Mouse (Mus musculus) CH12.LX (cell line): ENCODE results near the gene Ccdc146. TPM values are rescaled to one million over a fixed set of nuclear protein-coding genes. Genes with fewer than 3 reads are reported as not detected.

ENCODE experiments used
- DNase-seq: peaks from one replicate; pipeline ENCODE4 v3.0.0-alpha.2; 2013; ENCODE audit errors: extremely low read depth
- H3K27ac ChIP-seq: 2 replicates; pipeline ENCODE4 v1.5.1; 2012; ENCODE audit warnings: low read depth, mild to moderate bottlenecking, control low read depth, moderate library complexity; ENCODE audit not compliant: insufficient read depth
- H3K27me3 ChIP-seq: replicated peaks from 2 replicates; pipeline ENCODE3; 2012; ENCODE audit warnings: inconsistent platforms
- H3K36me3 ChIP-seq, 2 experiments: replicated peaks in 1 of 2; 2 replicates each; pipeline versions ENCODE3 to v1.6.1; 2012; ENCODE audit warnings: inconsistent platforms in 1 of 2, low read length in 1 of 2, mild to moderate bottlenecking in 1 of 2, mixed read lengths in 1 of 2, moderate library complexity in 1 of 2; ENCODE audit not compliant: control insufficient read depth in 1 of 2, insufficient read depth in 1 of 2
- H3K4me1 ChIP-seq, 2 experiments: 2 replicates each; pipeline ENCODE4 v1.6.1; 2012; ENCODE audit warnings: inconsistent platforms in 1 of 2, moderate library complexity in 1 of 2; ENCODE audit not compliant: insufficient read depth in 2 of 2, control insufficient read depth in 1 of 2
- H3K4me2 ChIP-seq: 2 replicates; pipeline ENCODE4 v1.6.1; 2012; ENCODE audit warnings: low read depth, mild to moderate bottlenecking, control low read depth; ENCODE audit not compliant: poor library complexity, insufficient read depth, severe bottlenecking
- H3K4me3 ChIP-seq, 3 experiments: fragments of 150-350 bp in 1 of 3; sonication (generic) in 1 of 3; replicated peaks in 1 of 3; 2 replicates each; pipeline versions ENCODE3 to v1.5.1; 2011 to 2012; ENCODE audit warnings: low read depth in 2 of 3, low read length in 2 of 3, mild to moderate bottlenecking in 2 of 3, moderate library complexity in 2 of 3, control low read depth in 1 of 3, improper control_type of control experiment in 1 of 3, inconsistent platforms in 1 of 3, mixed read lengths in 1 of 3; ENCODE audit not compliant: poor library complexity in 1 of 3
- H3K79me2 ChIP-seq: replicated peaks from 2 replicates; pipeline ENCODE4 v1.6.1; 2012; ENCODE audit warnings: mild to moderate bottlenecking, moderate library complexity; ENCODE audit not compliant: control insufficient read depth, poor library complexity, insufficient read depth, severe bottlenecking; ENCODE audit errors: extremely low read depth
- H3K9ac ChIP-seq: 2 replicates; pipeline ENCODE4 v1.6.1; 2012; ENCODE audit warnings: low read depth, mild to moderate bottlenecking, control low read depth, moderate library complexity; ENCODE audit not compliant: insufficient read depth
- H3K9me3 ChIP-seq: replicated peaks from 2 replicates; pipeline ENCODE3; 2012; ENCODE audit warnings: low read length, inconsistent platforms, mixed read lengths
- CHD2 ChIP-seq: IDR thresholded peaks from 2 replicates; pipeline ENCODE4 v1.6.1; 2011; ENCODE audit warnings: low read length, improper control_type of control experiment
- CTCF ChIP-seq, 2 experiments: IDR thresholded peaks in 1 of 2; conservative IDR thresholded peaks in 1 of 2; 2 replicates each; pipeline ENCODE4 v1.5.1; 2011 to 2012; ENCODE audit warnings: low read depth in 2 of 2, low read length in 2 of 2, improper control_type of control experiment in 1 of 2, inconsistent platforms in 1 of 2, mild to moderate bottlenecking in 1 of 2, moderate library complexity in 1 of 2
- E2F4 ChIP-seq: IDR thresholded peaks from 2 replicates; pipeline ENCODE4 v1.6.1; 2011; ENCODE audit warnings: low read depth, low read length, improper control_type of control experiment; ENCODE audit not compliant: insufficient replicate concordance
- ELF1 ChIP-seq: IDR thresholded peaks from 2 replicates; pipeline ENCODE4 v1.6.1; 2014; ENCODE audit warnings: low read depth, mild to moderate bottlenecking, inconsistent platforms, low read length, improper control_type of control experiment
- HCFC1 ChIP-seq: IDR thresholded peaks from 2 replicates; pipeline ENCODE4 v1.6.1; 2012; ENCODE audit warnings: low read depth, mild to moderate bottlenecking, inconsistent platforms, low read length, improper control_type of control experiment
- JUN ChIP-seq: IDR thresholded peaks from 2 replicates; pipeline ENCODE4 v1.6.1; 2011; ENCODE audit warnings: low read depth, mild to moderate bottlenecking, low read length, improper control_type of control experiment, moderate library complexity; ENCODE audit not compliant: insufficient read depth
- JUND ChIP-seq: conservative IDR thresholded peaks from 2 replicates; pipeline ENCODE4 v1.6.1; 2011; ENCODE audit warnings: low read depth, low read length, improper control_type of control experiment
- MAFK ChIP-seq: IDR thresholded peaks from 2 replicates; pipeline ENCODE4 v1.6.1; 2011; ENCODE audit warnings: low read length, improper control_type of control experiment; ENCODE audit not compliant: insufficient replicate concordance
- MEF2A ChIP-seq: IDR thresholded peaks from 2 replicates; pipeline ENCODE4 v1.6.1; 2014; ENCODE audit warnings: low read depth, mild to moderate bottlenecking, inconsistent platforms, low read length, improper control_type of control experiment, borderline replicate concordance
- MXI1 ChIP-seq: IDR thresholded peaks from 2 replicates; pipeline ENCODE4 v1.6.1; 2011; ENCODE audit warnings: mild to moderate bottlenecking, low read depth, low read length, improper control_type of control experiment
- NELFE ChIP-seq: IDR thresholded peaks from 2 replicates; pipeline ENCODE4 v1.6.1; 2011; ENCODE audit warnings: low read depth, low read length, improper control_type of control experiment
- NRF1 ChIP-seq: IDR thresholded peaks from 2 replicates; pipeline ENCODE4 v1.6.1; 2014; ENCODE audit warnings: low read depth, mild to moderate bottlenecking, inconsistent platforms, low read length, improper control_type of control experiment, moderate library complexity
- POLR2A ChIP-seq: IDR thresholded peaks from 2 replicates; pipeline ENCODE4 v1.6.1; 2011; ENCODE audit warnings: low read depth, mild to moderate bottlenecking, improper control_type of control experiment, low read length
- SIN3A ChIP-seq: IDR thresholded peaks from 2 replicates; pipeline ENCODE4 v1.6.1; 2012; ENCODE audit warnings: low read length, improper control_type of control experiment, inconsistent platforms
- SMC3 ChIP-seq: IDR thresholded peaks from 2 replicates; pipeline ENCODE4 v1.6.1; 2011; ENCODE audit warnings: low read depth, low read length, improper control_type of control experiment
- TBP ChIP-seq: conservative IDR thresholded peaks from 2 replicates; pipeline ENCODE4 v1.6.1; 2011; ENCODE audit warnings: low read depth, low read length, improper control_type of control experiment
- USF1 ChIP-seq: IDR thresholded peaks from 2 replicates; pipeline ENCODE4 v1.6.1; 2014; ENCODE audit warnings: low read depth, mild to moderate bottlenecking, inconsistent platforms, low read length, improper control_type of control experiment
- ZKSCAN1 ChIP-seq: IDR thresholded peaks from 2 replicates; pipeline ENCODE4 v1.6.1; 2012; ENCODE audit warnings: low read depth, inconsistent platforms, low read length, improper control_type of control experiment, borderline replicate concordance
- ZMIZ1 ChIP-seq: IDR thresholded peaks from 2 replicates; pipeline ENCODE4 v1.6.1; 2012; ENCODE audit warnings: low read depth, mild to moderate bottlenecking, inconsistent platforms, low read length, improper control_type of control experiment
- dilution Hi-C: fragments of 300-500 bp; cut with MboI; formaldehyde crosslinking; loops from 2 replicates; pipeline ENCODE4 v1.14.3; 2020; ENCODE audit warnings: low sequenced_read_pairs; ENCODE audit not compliant: extremely low pct_unique_long_range_greater_than_20kb, extremely low pct_ligation_motif_present
- in situ Hi-C: fragments of 300-500 bp; cut with MboI; formaldehyde crosslinking; loops from 3 replicates; pipeline ENCODE4 v1.14.3; 2019; ENCODE audit warnings: low sequenced_read_pairs, low pct_ligation_motif_present, low pct_unique_long_range_greater_than_20kb, mixed read lengths
- polyA plus RNA-seq: library from polyadenylated mRNA; unstranded; fragments of >175 nt; gene quantifications from 2 replicates; pipeline ENCODE4 v1.2.1, GENCODE M21; 2012; ENCODE audit warnings: low read depth; ENCODE audit not compliant: insufficient read length
- total RNA-seq, 2 experiments: library from RNA; depleted of rRNA; stranded (reverse); fragments of 300-350 nt in 1 of 2; fragments of >200 nt in 1 of 2; gene quantifications; 2 replicates each; pipeline ENCODE4 v1.2.3; 2012 to 2014

The Ccdc146 gene
- total and polyA plus RNA-seq, 3 experiments = 0.17 to 0.21 TPM; not detected in 1

DNA sequence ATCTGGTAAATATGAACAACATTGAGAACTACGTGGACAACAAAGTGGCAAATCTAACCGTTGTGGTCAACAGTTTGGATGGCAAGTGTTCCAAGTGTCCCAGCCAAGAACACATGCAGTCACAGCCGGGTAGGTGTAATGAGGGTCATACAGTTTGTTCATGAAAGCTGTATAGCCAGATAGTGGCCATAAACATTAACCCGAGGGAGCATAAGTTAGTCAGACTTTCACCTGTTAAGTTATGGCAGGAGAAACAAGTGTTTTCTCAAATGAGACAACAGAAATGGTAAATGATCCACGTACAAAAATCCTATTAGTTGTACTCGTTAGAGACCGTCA, 51.3 kb downstream of the Ccdc146 start:
- no peak for DNase-seq
- peak overlapping the region; percentile 40 for H3K4me2 ChIP-seq
- H3K79me2 ChIP-seq = peaks cover 16% of the 10 kb centered on the region
- H3K9ac ChIP-seq = peak overlapping the region; percentile 73
- dilution Hi-C loops = no loop called here
- no peak overlapping the region for H3K27ac ChIP-seq
- peaks cover 10 to 18% of the 10 kb centered on the region in 2 experiments for H3K4me1 ChIP-seq
- no peaks in the 10 kb centered on the region for H3K9me3 ChIP-seq
- peak overlapping the region in 2 of 3 experiments; percentile 78 to 98 for H3K4me3 ChIP-seq
- in situ Hi-C loops = loop anchor here (5.0 kb wide), 1 partner anchor 41 kb away; no protein-coding TSS in a partner anchor
- TF ChIP-seq CHD2 = no peak
- peak; percentile 12 for TF ChIP-seq MXI1
- no peak for TF ChIP-seq E2F4
- no peak for TF ChIP-seq MAFK
- TF ChIP-seq HCFC1 = no peak
- TF ChIP-seq JUND = no peak
- 0 out of 2 replicates have a peak, but pooled peaks have one; percentile 27 for TF ChIP-seq SIN3A
- TF ChIP-seq SMC3 = no peak
- TF ChIP-seq ZKSCAN1 = no peak
- no peak for TF ChIP-seq MEF2A
- H3K27me3 ChIP-seq = no peaks in the 10 kb centered on the region
- no peaks in the 10 kb centered on the region for H3K36me3 ChIP-seq

DNA sequence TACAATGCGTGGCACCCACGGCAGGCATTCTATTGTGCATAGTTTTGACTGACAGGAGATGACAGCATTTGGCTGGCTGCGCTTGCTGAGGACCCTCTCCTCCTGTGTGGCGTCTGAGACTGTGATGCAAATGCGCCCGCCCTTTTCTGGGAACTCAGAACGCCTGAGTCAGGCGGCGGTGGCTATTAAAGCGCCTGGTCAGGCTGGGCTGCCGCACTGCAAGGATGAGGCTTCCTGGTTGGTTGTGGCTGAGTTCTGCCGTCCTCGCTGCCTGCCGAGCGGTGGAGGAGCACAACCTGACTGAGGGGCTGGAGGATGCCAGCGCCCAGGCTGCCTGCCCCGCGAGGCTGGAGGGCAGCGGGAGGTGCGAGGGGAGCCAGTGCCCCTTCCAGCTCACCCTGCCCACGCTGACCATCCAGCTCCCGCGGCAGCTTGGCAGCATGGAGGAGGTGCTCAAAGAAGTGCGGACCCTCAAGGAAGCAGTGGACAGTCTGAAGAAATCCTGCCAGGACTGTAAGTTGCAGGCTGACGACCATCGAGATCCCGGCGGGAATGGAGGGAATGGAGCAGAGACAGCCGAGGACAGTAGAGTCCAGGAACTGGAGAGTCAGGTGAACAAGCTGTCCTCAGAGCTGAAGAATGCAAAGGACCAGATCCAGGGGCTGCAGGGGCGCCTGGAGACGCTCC, 51.8 kb downstream of the Ccdc146 start, which contains the start of gene Fgl2:
TSS of gene Fgl2 (plus strand) at position 150 of the 687 bp plus-strand sequence.
- Histone ChIP-seq H3K36me3 (no peaks in the 10 kb centered on the region), H3K79me2 (peaks cover 16% of the 10 kb centered on the region), H3K9me3 (no peaks in the 10 kb centered on the region), H3K27me3 (no peaks in the 10 kb centered on the region), H3K27ac (peak within 1 kb of the TSS; percentile 22; the same call in 1 of the 2 replicates), H3K4me3 (peak within 1 kb of the TSS; percentile 9 to 98 (median 78)), H3K4me2 (peak within 1 kb of the TSS; percentile 44), H3K9ac (peak within 1 kb of the TSS; percentile 73), H3K4me1 (peaks cover 10 to 18% of the 10 kb centered on the region in 2 experiments)
- no peak for DNase-seq
- in situ Hi-C loops (loop anchor here (5.0 kb wide), 1 partner anchor 40 kb away; no protein-coding TSS in a partner anchor), dilution Hi-C loops (no loop called here)
- TF ChIP-seq NELFE (peak; percentile 60; the same call in 1 of the 2 replicates), ELF1 (peak; percentile 47), SIN3A (0 out of 2 replicates have a peak, but pooled peaks have one; percentile 21), CTCF (conservative IDR thresholded peaks at IDR 0.05 in 1 of 2, IDR thresholded peaks at IDR 0.05 in 1 of 2; ENCODE audit: low read depth in 2 of 2, low read length in 2 of 2) (no peak), NRF1 (0 out of 2 replicates have a peak, but pooled peaks have one; percentile 9), USF1 (no peak), TBP (peak; percentile 57; the same call in 1 of the 2 replicates), MXI1 (peak; percentile 64; the same call in 1 of the 2 replicates), JUN (no peak), ZMIZ1 (no peak; the same call in 1 of the 2 replicates), POLR2A (peak; percentile 76)
